Mouse (Mus musculus) C2C12 (cell line): ENCODE data around the gene Mgat4c. TPM values are rescaled to one million over a fixed set of nuclear protein-coding genes. Genes with fewer than 3 reads are reported as not detected.
A peak's percentile ranks its signal among the peaks of the same experiment; 100 is the strongest.

Experiments
- H3K27me3 ChIP-seq: one replicate; pipeline ENCODE4 v1.6.1; 2011; ENCODE audit not compliant: control insufficient read depth, insufficient read depth, insufficient read length
- H3K36me3 ChIP-seq: one replicate; pipeline ENCODE4 v1.6.1; 2011; ENCODE audit not compliant: control insufficient read depth, insufficient read depth
- H3K4me3 ChIP-seq: one replicate; pipeline ENCODE4 v1.5.1; 2011; ENCODE audit warnings: mild to moderate bottlenecking, control low read depth; ENCODE audit not compliant: poor library complexity, insufficient read depth, severe bottlenecking
- H3K79me2 ChIP-seq: one replicate; pipeline ENCODE4 v1.6.1; 2011; ENCODE audit not compliant: control insufficient read depth, insufficient read depth
- H3K79me3 ChIP-seq: one replicate; pipeline ENCODE4 v1.6.1; 2011; ENCODE audit warnings: low read depth, control low read depth
- H3ac ChIP-seq: one replicate; pipeline ENCODE3; 2011; ENCODE audit warnings: low read depth; ENCODE audit not compliant: control insufficient read depth, insufficient read length
- CEBPB ChIP-seq: IDR thresholded peaks from one replicate; pipeline ENCODE4 v1.6.1; 2011; ENCODE audit warnings: low read depth, mild to moderate bottlenecking, control low read depth, moderate library complexity
- CTCF ChIP-seq: IDR thresholded peaks from one replicate; pipeline ENCODE4 v1.5.1; 2011; ENCODE audit not compliant: control insufficient read depth, insufficient read depth, insufficient read length
- FOSL1 ChIP-seq: IDR thresholded peaks from one replicate; pipeline ENCODE4 v1.8.0; 2011; ENCODE audit warnings: mild to moderate bottlenecking, low read length; ENCODE audit not compliant: poor library complexity, insufficient read depth, severe bottlenecking
- MAX ChIP-seq: IDR thresholded peaks from one replicate; pipeline ENCODE4 v1.6.1; 2011; ENCODE audit warnings: mild to moderate bottlenecking, control low read depth
- MYOD1 ChIP-seq: IDR thresholded peaks from one replicate; pipeline ENCODE4 v1.6.1; 2011; ENCODE audit warnings: low read depth; ENCODE audit not compliant: control insufficient read depth, insufficient read length
- MYOG ChIP-seq: IDR thresholded peaks from one replicate; pipeline ENCODE4 v1.6.1; 2011; ENCODE audit not compliant: control insufficient read depth, insufficient read length; ENCODE audit errors: extremely low read depth
- USF1 ChIP-seq: IDR thresholded peaks from one replicate; pipeline ENCODE4 v1.6.1; 2011; ENCODE audit warnings: low read depth, mild to moderate bottlenecking, control low read depth, moderate library complexity
- long read RNA-seq, 2 experiments: library from polyadenylated mRNA; unstranded; transcript quantifications; one replicate each; pipeline ENCODE4 v2.0.0; 2019 to 2020
- polyA plus RNA-seq: library from polyadenylated mRNA; unstranded; fragments of >200 nt; fragmentation: generic; extraction: Trizol; gene quantifications from one replicate; pipeline ENCODE4 v1.2.1, GENCODE M21; 2012; ENCODE audit warnings: missing spikeins

The Mgat4c gene
- polyA plus RNA-seq = not detected
- long read RNA-seq, experiment 1 = 0 reads
- long read RNA-seq, experiment 2 = 0 reads

- H3K4me3 ChIP-seq = no peak within 1 kb of the TSS
- TF ChIP-seq MAX = no peak
- TF ChIP-seq USF1 = no peak
- TF ChIP-seq CTCF = no peak
- TF ChIP-seq CEBPB = no peak
- TF ChIP-seq MYOG = no peak
- TF ChIP-seq MYOD1 = no peak
- no peak for TF ChIP-seq FOSL1
- H3K36me3 ChIP-seq = no peaks in the 10 kb centered on the region
- no peaks in the 10 kb centered on the region for H3K27me3 ChIP-seq
- no peaks in the 10 kb centered on the region for H3K79me2 ChIP-seq
- H3ac ChIP-seq = no peak within 1 kb of the TSS
- H3K79me3 ChIP-seq = no peaks in the 10 kb centered on the region
These were observed at the start of gene Mgat4c for GRCm38 (mm10) chr10:101681437-101681912. Gene Mgat4c (plus strand): TSS chr10:101681487.

- TF ChIP-seq MAX (no peak), CTCF (no peak), MYOD1 (no peak), USF1 (no peak), CEBPB (no peak), MYOG (no peak)
- Histone ChIP-seq H3K36me3 (no peaks in the 10 kb centered on the region), H3K79me2 (no peaks in the 10 kb centered on the region), H3K4me3 (peak overlapping the region; percentile 31), H3K27me3 (no peaks in the 10 kb centered on the region), H3K79me3 (no peaks in the 10 kb centered on the region), H3ac (no peak overlapping the region)
These were observed 46.0 kb upstream of the Mgat4c start for GRCm38 (mm10) chr10:101635266-101635665.

- TF ChIP-seq USF1 = no peak
- Histone ChIP-seq H3K27me3 (no peaks in the 10 kb centered on the region), H3ac (no peak overlapping the region), H3K4me3 (no peak overlapping the region), H3K79me3 (no peaks in the 10 kb centered on the region), H3K36me3 (no peaks in the 10 kb centered on the region), H3K79me2 (no peaks in the 10 kb centered on the region)
These were observed 40.2 kb upstream of the Mgat4c start for GRCm38 (mm10) chr10:101641048-101641447.

GRCm38 (mm10) chr10:101681914-101682313 lies 627 bp downstream of the Mgat4c start:
- Histone ChIP-seq H3K79me2 (no peaks in the 10 kb centered on the region), H3ac (no peak overlapping the region), H3K4me3 (no peak overlapping the region), H3K36me3 (no peaks in the 10 kb centered on the region), H3K79me3 (no peaks in the 10 kb centered on the region), H3K27me3 (no peaks in the 10 kb centered on the region)
- TF ChIP-seq MYOD1 (no peak), MAX (no peak)

GRCm38 (mm10) chr10:101761828-101762227 lies 80.5 kb downstream of the Mgat4c start:
- no peaks in the 10 kb centered on the region for H3K79me2 ChIP-seq
- H3ac ChIP-seq = no peak overlapping the region
- H3K4me3 ChIP-seq = no peak overlapping the region
- H3K36me3 ChIP-seq = no peaks in the 10 kb centered on the region
- no peaks in the 10 kb centered on the region for H3K27me3 ChIP-seq
- TF ChIP-seq MAX (no peak), CEBPB (no peak), MYOD1 (no peak), MYOG (no peak), FOSL1 (no peak), CTCF (no peak), USF1 (no peak)
- no peaks in the 10 kb centered on the region for H3K79me3 ChIP-seq

- no peak for TF ChIP-seq MAX
- no peak for TF ChIP-seq CTCF
- no peak for TF ChIP-seq MYOG
- no peak for TF ChIP-seq FOSL1
- Histone ChIP-seq H3K79me2 (no peaks in the 10 kb centered on the region), H3K4me3 (no peak overlapping the region), H3K36me3 (no peaks in the 10 kb centered on the region), H3K27me3 (no peaks in the 10 kb centered on the region), H3ac (no peak overlapping the region), H3K79me3 (no peaks in the 10 kb centered on the region)
These were observed 89.4 kb downstream of the Mgat4c start for GRCm38 (mm10) chr10:101770688-101771087.
